Mouse (Mus musculus) adrenal gland, adult 2 months (tissue): ENCODE measurements around the gene Sorbs2. TPM values are rescaled to one million over a fixed set of nuclear protein-coding genes. Genes with fewer than 3 reads are reported as not detected.

Experiments used
- DNase-seq: peaks from one replicate; pipeline ENCODE4 v3.0.0; 2021
- polyA plus RNA-seq: library from polyadenylated mRNA; depleted of rRNA; stranded (reverse); fragments of >200 nt; gene quantifications from 2 replicates; pipeline ENCODE4 v1.2.3, GENCODE M21; 2012
- total RNA-seq, 2 experiments: library from RNA; stranded (reverse); gene quantifications; 2 replicates each; pipeline ENCODE4 v1.2.3; 2021

Sorbs2 gene
- total and polyA plus RNA-seq, 3 experiments = 73.9 to 138 (median 131) TPM

GRCm38 (mm10) chr8:45682845-45683383 lies 175.3 kb downstream of the Sorbs2 start:
- DNase-seq = peak; percentile 29

DNA sequence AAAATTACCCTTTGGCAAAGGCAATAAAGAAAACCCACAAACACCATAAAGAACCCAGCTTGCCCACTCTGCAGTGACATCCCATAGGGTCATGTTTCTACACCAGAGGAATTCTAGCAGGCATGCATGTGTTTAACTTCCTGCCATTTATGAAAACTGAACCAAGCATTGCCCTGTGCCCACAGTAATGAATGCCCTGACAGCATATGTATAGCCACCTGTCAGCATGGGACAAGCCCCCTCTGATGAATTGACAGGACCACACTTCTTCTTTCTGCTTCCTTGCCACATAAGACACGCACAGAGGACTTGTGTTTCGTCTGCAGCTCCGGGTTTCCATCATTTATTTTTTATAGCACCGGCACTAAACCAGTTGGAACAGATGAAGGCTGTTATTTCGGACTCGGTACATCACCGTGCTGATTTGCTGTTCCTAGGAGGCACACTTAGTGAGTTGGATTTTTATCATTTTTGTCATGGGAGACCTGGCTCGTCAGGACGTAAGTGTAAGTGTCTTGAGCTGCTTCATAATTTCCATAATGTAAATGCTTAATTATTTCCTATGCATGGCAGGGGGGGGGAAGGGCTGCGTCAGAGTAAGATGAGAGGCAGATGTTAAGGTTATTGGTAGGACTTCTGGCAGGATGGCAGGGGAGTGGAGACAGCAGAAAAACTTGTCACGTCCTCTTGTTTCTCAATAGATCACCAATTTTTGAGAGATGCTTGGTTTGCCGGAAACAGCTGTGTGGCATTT lies 180.5 kb downstream of the Sorbs2 start:
- no peak for DNase-seq

DNA sequence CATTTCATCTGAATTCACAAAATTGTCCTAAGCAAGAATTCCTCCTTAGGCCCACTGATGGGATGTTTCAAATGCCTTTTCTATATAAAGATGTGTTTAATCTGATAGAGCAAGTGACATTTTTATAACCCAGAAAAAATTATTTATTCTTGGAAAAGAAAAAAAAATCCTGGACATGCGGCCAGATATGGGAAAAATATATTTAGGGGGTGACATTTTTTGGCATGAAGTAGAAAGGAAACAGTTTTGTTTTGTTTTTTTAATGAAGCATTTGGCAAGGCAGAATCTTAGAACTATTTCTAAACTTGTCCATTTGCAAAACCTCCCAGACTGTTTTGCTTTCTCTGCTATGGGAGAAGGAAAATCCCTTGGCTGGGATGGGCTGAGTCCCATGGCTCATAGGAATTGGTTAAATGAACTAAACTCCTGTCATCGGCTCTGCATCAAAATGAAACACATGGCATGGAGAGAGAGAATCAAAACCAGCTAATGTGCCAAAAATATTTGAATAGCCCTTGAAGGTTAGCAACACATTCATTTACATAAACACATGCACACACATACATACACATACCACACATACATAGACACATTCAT lies 182.1 kb downstream of the Sorbs2 start:
- no peak for DNase-seq

GRCm38 (mm10) chr8:45700100-45700499 lies 192.5 kb downstream of the Sorbs2 start:
- DNase-seq = no peak

DNA sequence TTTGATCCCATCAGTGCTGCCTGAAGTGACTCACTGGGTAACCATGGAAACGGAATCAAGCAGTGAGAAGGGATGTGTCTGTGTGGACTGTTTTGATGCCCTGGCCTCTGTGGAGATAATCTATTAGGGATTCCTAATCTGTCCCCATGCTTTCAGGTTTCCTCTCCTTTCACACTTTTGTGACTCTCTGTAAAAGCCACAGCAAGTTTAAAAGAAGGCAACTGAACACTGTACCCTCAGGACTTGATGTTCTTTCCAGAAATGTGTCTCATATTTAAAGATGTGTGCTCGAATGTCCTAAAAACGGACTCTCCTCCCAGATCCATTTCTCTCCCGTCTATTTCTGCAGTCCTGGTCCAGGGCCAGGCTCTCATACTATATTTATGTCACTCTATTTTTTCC lies 196.1 kb downstream of the Sorbs2 start:
- no peak for DNase-seq

- no peak for DNase-seq
Observed at GRCm38 (mm10) chr8:45709098-45709497, 201.5 kb downstream of the Sorbs2 start.

DNA sequence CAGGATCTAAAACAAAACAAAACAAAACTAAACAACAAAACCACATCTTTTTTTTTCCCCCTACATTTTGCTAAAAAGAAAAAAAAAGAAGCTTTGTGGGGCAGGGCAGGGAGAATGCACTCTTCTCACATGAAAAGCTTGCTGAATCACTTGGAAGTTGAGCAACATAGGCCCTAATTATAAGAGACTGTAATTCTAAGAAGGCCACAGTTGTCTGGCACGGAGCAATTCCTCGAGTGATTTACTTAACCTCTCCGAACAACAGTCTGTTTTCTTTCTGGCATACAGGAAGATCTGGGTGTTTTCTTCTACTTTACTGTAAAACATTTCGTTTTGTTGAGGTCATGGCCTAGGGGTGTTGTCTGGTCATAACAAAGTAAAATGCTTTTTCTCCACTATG lies 202.1 kb downstream of the Sorbs2 start:
- DNase-seq = peak; percentile 56

GRCm38 (mm10) chr8:45712610-45713009 lies 205.0 kb downstream of the Sorbs2 start:
- no peak for DNase-seq

DNA sequence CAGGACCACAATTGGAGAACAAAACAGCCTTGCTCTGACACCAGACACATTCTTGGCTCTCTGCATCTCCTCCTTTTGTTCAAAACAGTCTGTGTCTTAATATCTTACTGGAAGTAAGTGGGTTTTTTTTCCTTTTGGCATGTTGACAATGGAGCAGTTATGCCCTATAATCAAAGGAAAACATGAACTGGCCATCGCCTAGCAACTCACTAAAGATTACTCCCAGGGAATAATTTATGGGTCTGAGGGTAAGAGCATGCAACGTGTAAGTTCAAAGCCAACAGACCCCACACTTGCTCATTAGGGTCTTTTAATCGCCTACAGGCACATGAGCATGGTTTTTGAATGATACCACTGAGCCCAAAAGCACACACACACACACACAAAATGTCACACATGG lies 207.2 kb downstream of the Sorbs2 start:
- DNase-seq = no peak

GRCm38 (mm10) chr8:45715330-45716027 lies 207.9 kb downstream of the Sorbs2 start:
- no peak for DNase-seq

DNA sequence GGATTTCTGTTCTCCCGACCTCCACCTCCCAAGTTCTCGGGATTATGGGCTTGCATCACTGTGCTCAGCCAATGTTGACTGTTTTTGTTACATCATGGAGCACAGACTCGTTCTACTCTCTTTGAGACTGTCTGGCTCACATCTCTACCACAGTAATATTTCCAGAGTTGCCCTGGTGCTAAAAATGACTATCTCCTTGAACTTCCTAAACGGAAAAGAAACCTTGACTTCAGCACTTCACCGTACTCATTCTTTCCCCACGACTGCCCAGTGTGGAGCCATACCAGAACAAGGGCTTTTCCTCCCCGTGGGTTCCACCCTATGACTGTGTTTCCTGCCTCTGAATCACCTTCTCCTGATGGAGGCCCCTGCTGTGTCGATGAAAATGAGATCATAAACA lies 212.2 kb downstream of the Sorbs2 start:
- peak; percentile 51 for DNase-seq

GRCm38 (mm10) chr8:45724204-45724603 lies 216.6 kb downstream of the Sorbs2 start:
- no peak for DNase-seq

GRCm38 (mm10) chr8:45725321-45725720 lies 217.7 kb downstream of the Sorbs2 start:
- no peak for DNase-seq

DNA sequence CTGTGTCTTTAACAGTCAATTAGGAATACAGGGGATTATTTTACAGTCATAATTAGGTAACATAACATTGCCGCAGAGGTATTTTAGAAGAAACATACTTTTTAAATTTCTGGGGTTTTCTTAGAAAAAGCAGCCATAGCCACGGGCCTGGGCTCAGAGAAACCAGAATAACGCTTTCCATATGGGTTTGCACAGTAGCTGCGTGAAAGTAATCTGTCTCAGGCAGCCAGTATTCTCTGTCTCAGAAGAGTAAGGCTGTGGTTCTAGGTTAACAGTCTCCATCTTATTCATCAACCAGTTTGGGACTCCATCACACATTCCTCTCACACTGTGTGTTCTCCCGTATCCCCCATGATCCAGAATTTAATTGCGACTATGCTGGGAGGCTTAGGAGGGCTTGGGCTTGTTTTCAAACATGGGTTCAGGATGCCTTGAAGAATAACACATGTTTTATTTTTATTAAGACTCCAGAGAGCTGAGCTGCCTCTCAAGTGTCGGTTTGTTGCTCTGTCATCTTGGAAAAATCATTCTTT lies 222.3 kb downstream of the Sorbs2 start:
- DNase-seq = no peak

GRCm38 (mm10) chr8:45730795-45731194 lies 223.2 kb downstream of the Sorbs2 start:
- DNase-seq = no peak

GRCm38 (mm10) chr8:45734071-45734470 lies 226.5 kb downstream of the Sorbs2 start:
- no peak for DNase-seq

DNA sequence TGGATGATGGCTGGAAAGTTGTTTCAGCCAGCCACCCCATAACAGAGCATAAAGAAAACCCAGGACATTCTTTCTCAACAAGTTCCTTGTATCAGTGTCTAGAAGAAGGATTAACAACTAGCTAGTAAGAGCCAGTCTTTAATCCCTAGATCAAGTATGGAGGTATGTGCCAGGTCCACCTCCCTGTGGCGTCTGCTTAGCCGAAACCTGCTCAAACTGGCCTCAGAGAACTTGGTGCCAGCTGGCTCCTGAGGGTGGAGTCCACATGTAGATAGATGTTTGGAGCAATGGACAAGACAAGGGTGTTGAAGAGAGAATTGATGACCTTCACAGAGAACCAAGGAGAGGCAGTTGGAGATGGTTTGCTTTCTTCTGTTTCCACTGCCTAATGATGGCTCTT lies 229.7 kb downstream of the Sorbs2 start:
- DNase-seq = no peak

GRCm38 (mm10) chr8:45743326-45743725 lies 235.7 kb downstream of the Sorbs2 start:
- no peak for DNase-seq

DNA sequence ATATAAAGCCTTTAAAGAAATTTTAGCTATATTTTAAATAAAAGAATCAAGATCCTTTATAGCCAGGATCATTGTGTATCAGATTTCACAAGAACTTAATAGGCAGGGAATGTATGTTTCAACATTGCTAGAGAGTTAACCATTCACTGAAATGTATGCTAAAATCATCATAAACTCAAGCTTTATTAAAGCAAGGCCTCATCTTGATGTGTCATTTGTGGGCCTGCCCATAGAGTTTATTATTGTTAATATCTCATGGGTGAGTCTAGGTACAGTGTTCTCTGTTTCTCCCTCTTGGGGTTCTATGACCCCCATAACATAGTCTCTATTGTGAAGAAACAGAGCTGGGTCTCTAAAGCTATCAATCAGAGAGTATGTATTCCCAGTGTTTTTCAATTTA lies 236.2 kb downstream of the Sorbs2 start:
- no peak for DNase-seq

DNA sequence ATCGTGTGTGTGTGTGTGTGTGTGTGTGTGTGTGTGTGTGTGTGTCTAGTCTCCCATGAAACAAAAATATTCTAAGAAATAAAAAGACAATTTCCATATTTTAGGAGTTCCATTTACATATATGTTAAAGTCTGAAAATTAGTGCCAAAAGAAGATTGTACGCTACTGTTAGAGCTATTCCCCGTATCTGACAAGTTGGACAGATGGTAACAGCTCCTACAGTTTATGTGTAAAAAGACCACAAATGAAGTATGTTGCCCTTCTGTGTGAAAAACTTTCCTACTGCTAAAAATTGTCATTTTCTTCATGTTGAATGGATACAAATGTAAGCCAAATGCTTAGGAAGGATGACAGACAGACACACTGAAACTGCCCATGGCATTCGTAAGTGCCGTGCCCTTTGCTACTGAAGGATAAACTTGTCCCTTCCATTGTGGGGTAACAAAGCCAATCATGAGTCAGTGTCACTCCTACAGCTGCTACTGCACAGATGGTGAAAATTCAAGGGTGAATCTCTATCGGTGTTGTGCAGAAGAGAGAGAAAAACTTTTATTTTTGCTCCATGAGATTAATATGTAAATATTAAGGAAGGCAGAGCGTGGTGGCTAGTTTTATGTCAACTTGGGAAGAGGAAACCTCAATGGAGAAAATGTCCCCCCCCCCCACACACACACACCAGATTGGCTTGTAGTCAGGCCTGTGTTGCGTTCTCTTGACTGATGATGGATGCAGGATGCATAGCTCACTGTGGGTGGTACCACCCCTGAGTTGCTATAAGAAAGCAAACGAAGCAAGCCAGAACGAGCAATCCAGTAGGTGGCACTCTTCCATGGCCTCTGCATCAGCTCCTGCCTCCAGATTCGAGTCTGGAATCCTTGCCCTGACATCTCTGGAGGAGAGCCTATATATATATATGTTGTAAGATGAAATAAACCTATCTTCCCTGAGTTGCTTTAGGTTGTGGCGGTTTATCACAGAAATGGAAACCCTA lies 244.2 kb downstream of the Sorbs2 start:
- no peak for DNase-seq

DNA sequence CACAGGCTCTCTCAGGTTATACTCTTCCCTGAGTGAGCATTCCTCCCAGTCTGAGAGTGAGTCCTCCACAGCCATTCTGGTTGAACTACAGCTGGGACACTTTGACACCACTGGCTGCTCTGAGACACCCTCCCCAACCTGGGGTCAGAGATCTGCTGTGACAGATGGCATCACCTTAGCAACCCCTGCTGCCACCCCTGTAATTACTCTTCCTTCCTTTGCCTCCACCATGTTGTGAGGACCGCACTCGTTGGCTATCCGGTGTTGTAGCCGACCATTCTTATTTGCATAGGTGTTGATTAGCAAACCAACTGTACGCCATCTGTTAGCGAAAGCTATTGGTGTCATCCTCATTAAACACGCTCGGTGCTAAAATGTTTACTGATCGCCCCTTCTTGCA lies 247.9 kb downstream of the Sorbs2 start:
- DNase-seq = no peak
